Mouse (Mus musculus): ENCODE results near the gene Kcnc2. TPM values are rescaled to one million over a fixed set of nuclear protein-coding genes. Genes with fewer than 3 reads are reported as not detected.

Kcnc2 gene
- polyA plus RNA-seq, 1 experiment: 0.07 TPM

GRCm38 (mm10) chr10:112378465-112378864 is 107.5 kb downstream of the Kcnc2 start:
- Histone ChIP-seq H3K27me3 (ENCODE audit: control insufficient read depth, insufficient read depth, low read length) (no peaks in the 10 kb centered on the region), H3K36me3 (ENCODE audit: control insufficient read depth, insufficient read depth, low read length) (no peaks in the 10 kb centered on the region), H3K4me1 (replicated peaks; ENCODE audit: control insufficient read depth, insufficient read depth, low read length) (no peaks in the 10 kb centered on the region), H3K27ac (ENCODE audit: control insufficient read depth, insufficient read depth, low read length) (no peak overlapping the region), H3K4me3 (ENCODE audit: control insufficient read depth, insufficient read depth, low read length) (no peak overlapping the region)
- TF ChIP-seq CTCF (IDR thresholded peaks at IDR 0.05; ENCODE audit: borderline replicate concordance, control insufficient read depth, extremely low read depth, insufficient read depth, low read length, poor library complexity) (no peak), POLR2A (IDR thresholded peaks at IDR 0.05; ENCODE audit: control insufficient read depth, extremely low read depth, insufficient read depth, low read length, poor library complexity) (no peak)
- 77% methylated on average over 6 of the region's 6 CpGs for WGBS
- DNase-seq: no peak

- H3K27me3 ChIP-seq (ENCODE audit: control insufficient read depth, insufficient read depth, low read length): no peaks in the 10 kb centered on the region
- no peak overlapping the region for H3K27ac ChIP-seq (ENCODE audit: control insufficient read depth, insufficient read depth, low read length)
- H3K4me3 ChIP-seq (ENCODE audit: control insufficient read depth, insufficient read depth, low read length): no peak overlapping the region
- no peak for TF ChIP-seq POLR2A (IDR thresholded peaks at IDR 0.05; ENCODE audit: control insufficient read depth, extremely low read depth, insufficient read depth, low read length, poor library complexity)
- TF ChIP-seq CTCF (IDR thresholded peaks at IDR 0.05; ENCODE audit: borderline replicate concordance, control insufficient read depth, extremely low read depth, insufficient read depth, low read length, poor library complexity): no peak
- 91% methylated on average over 6 of the region's 6 CpGs for WGBS
- no peaks in the 10 kb centered on the region for H3K36me3 ChIP-seq (ENCODE audit: control insufficient read depth, insufficient read depth, low read length)
- DNase-seq: no peak
- H3K4me1 ChIP-seq (replicated peaks; ENCODE audit: control insufficient read depth, insufficient read depth, low read length): no peaks in the 10 kb centered on the region
These were observed 109.7 kb downstream of the Kcnc2 start for GRCm38 (mm10) chr10:112380590-112380989.

- Histone ChIP-seq H3K4me3 (ENCODE audit: control insufficient read depth, insufficient read depth, low read length) (no peak overlapping the region), H3K36me3 (ENCODE audit: control insufficient read depth, insufficient read depth, low read length) (no peaks in the 10 kb centered on the region), H3K4me1 (replicated peaks; ENCODE audit: control insufficient read depth, insufficient read depth, low read length) (no peaks in the 10 kb centered on the region), H3K27me3 (ENCODE audit: control insufficient read depth, insufficient read depth, low read length) (no peaks in the 10 kb centered on the region), H3K27ac (ENCODE audit: control insufficient read depth, insufficient read depth, low read length) (no peak overlapping the region)
- no peak for DNase-seq
- 88% methylated on average over 8 of the region's 8 CpGs for WGBS
- TF ChIP-seq POLR2A (IDR thresholded peaks at IDR 0.05; ENCODE audit: control insufficient read depth, extremely low read depth, insufficient read depth, low read length, poor library complexity): no peak
- TF ChIP-seq CTCF (IDR thresholded peaks at IDR 0.05; ENCODE audit: borderline replicate concordance, control insufficient read depth, extremely low read depth, insufficient read depth, low read length, poor library complexity): no peak
These were observed 123.6 kb downstream of the Kcnc2 start for GRCm38 (mm10) chr10:112394399-112394970.

DNA sequence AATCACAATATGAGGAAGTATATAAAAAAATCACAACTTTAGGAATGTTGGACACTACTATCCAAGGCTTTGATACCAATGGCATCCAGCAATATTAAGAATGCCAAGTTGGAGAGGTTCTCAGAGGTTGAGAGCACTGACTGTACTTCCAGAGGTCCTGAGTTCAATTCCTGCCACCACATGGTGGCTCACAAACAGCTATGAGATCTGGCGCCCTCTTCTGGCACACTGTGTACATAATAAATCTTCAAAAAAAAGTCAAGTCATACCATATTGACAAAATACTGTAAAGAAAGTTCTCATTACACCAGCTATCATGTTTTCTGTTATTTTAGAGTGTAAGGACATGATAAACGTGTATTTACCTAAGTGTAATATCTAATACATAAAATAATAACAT is 126.3 kb downstream of the Kcnc2 start:
- H3K27me3 ChIP-seq (ENCODE audit: control insufficient read depth, insufficient read depth, low read length): no peaks in the 10 kb centered on the region
- no peak overlapping the region for H3K27ac ChIP-seq (ENCODE audit: control insufficient read depth, insufficient read depth, low read length)
- H3K36me3 ChIP-seq (ENCODE audit: control insufficient read depth, insufficient read depth, low read length): no peaks in the 10 kb centered on the region
- H3K4me1 ChIP-seq (replicated peaks; ENCODE audit: control insufficient read depth, insufficient read depth, low read length): no peaks in the 10 kb centered on the region
- no peak overlapping the region for H3K4me3 ChIP-seq (ENCODE audit: control insufficient read depth, insufficient read depth, low read length)
- DNase-seq: no peak
- TF ChIP-seq CTCF (IDR thresholded peaks at IDR 0.05; ENCODE audit: borderline replicate concordance, control insufficient read depth, extremely low read depth, insufficient read depth, low read length, poor library complexity): no peak
- TF ChIP-seq POLR2A (IDR thresholded peaks at IDR 0.05; ENCODE audit: control insufficient read depth, extremely low read depth, insufficient read depth, low read length, poor library complexity): no peak
- WGBS: 34% methylated on average over 2 of the region's 2 CpGs

GRCm38 (mm10) chr10:112400591-112401404 is 129.9 kb downstream of the Kcnc2 start:
- TF ChIP-seq CTCF (IDR thresholded peaks at IDR 0.05; ENCODE audit: borderline replicate concordance, control insufficient read depth, extremely low read depth, insufficient read depth, low read length, poor library complexity) (no peak), POLR2A (IDR thresholded peaks at IDR 0.05; ENCODE audit: control insufficient read depth, extremely low read depth, insufficient read depth, low read length, poor library complexity) (no peak)
- DNase-seq: no peak
- Histone ChIP-seq H3K4me3 (ENCODE audit: control insufficient read depth, insufficient read depth, low read length) (no peak overlapping the region), H3K4me1 (replicated peaks; ENCODE audit: control insufficient read depth, insufficient read depth, low read length) (no peaks in the 10 kb centered on the region), H3K27ac (ENCODE audit: control insufficient read depth, insufficient read depth, low read length) (no peak overlapping the region), H3K36me3 (ENCODE audit: control insufficient read depth, insufficient read depth, low read length) (no peaks in the 10 kb centered on the region), H3K27me3 (ENCODE audit: control insufficient read depth, insufficient read depth, low read length) (no peaks in the 10 kb centered on the region)
- WGBS: 85% methylated on average over 9 of the region's 9 CpGs

- Histone ChIP-seq H3K4me3 (ENCODE audit: control insufficient read depth, insufficient read depth, low read length) (no peak overlapping the region), H3K36me3 (ENCODE audit: control insufficient read depth, insufficient read depth, low read length) (no peaks in the 10 kb centered on the region), H3K27ac (ENCODE audit: control insufficient read depth, insufficient read depth, low read length) (no peak overlapping the region), H3K4me1 (replicated peaks; ENCODE audit: control insufficient read depth, insufficient read depth, low read length) (no peaks in the 10 kb centered on the region), H3K27me3 (ENCODE audit: control insufficient read depth, insufficient read depth, low read length) (no peaks in the 10 kb centered on the region)
- no peak for TF ChIP-seq CTCF (IDR thresholded peaks at IDR 0.05; ENCODE audit: borderline replicate concordance, control insufficient read depth, extremely low read depth, insufficient read depth, low read length, poor library complexity)
- no peak for TF ChIP-seq POLR2A (IDR thresholded peaks at IDR 0.05; ENCODE audit: control insufficient read depth, extremely low read depth, insufficient read depth, low read length, poor library complexity)
- DNase-seq: no peak
- 77% methylated on average over 2 of the region's 2 CpGs for WGBS
These were observed 138.6 kb downstream of the Kcnc2 start for GRCm38 (mm10) chr10:112409525-112409924.

Data from thymus, adult 2 months (tissue).